Mouse (Mus musculus) brown adipose tissue, adult 24 weeks (tissue): Measurements from ENCODE around the gene Gpd1. TPM values are rescaled to one million over a fixed set of nuclear protein-coding genes. Genes with fewer than 3 reads are reported as not detected.
"Not testable (repeated sequence)": the region's sequence is repeated elsewhere in the genome, so short reads cannot be mapped to it uniquely, and the experiment has no call there.

Experiments
- H3K27ac ChIP-seq: fragments of 200-500 bp; replicated peaks from 2 replicates; pipeline ENCODE4 v1.5.1; 2012; ENCODE audit warnings: low read depth, mild to moderate bottlenecking, low read length
- H3K4me1 ChIP-seq: fragments of 200-500 bp; 2 replicates; pipeline ENCODE4 v1.6.1; 2012; ENCODE audit warnings: low read length, mixed read lengths; ENCODE audit not compliant: control insufficient read depth, insufficient read depth, insufficient read length
- H3K4me3 ChIP-seq: fragments of 200-500 bp; 2 replicates; pipeline ENCODE4 v1.5.1; 2012; ENCODE audit warnings: low read depth, mild to moderate bottlenecking, low read length, moderate library complexity; ENCODE audit not compliant: insufficient read depth
- polyA plus RNA-seq: library from polyadenylated mRNA; stranded (reverse); fragments of >200 nt; gene quantifications from 2 replicates; pipeline ENCODE4 v1.2.4, GENCODE M21; 2012; ENCODE audit not compliant: missing spikeins, insufficient read depth, insufficient read length

Gpd1 gene
- polyA plus RNA-seq, 1 experiment, result 4,943 TPM

GRCm38 (mm10) chr15:99723120-99723514 is 5.8 kb downstream of the Gpd1 start:
- Histone ChIP-seq H3K4me1 (peaks cover 7% of the 10 kb centered on the region; the same call in 1 of the 2 replicates), H3K4me3 (peak overlapping the region; percentile 27), H3K27ac (peak overlapping the region; percentile 89)

- peak overlapping the region; percentile 27 for H3K4me3 ChIP-seq
- H3K27ac ChIP-seq, result peak overlapping the region; percentile 89
- H3K4me1 ChIP-seq, result peaks cover 7% of the 10 kb centered on the region; the same call in 1 of the 2 replicates
Measured at GRCm38 (mm10) chr15:99723515-99724291, 6.4 kb downstream of the Gpd1 start.

GRCm38 (mm10) chr15:99724292-99725021 is 7.1 kb downstream of the Gpd1 start:
- peak overlapping the region; percentile 24 for H3K4me3 ChIP-seq
- peak overlapping the region; percentile 89 for H3K27ac ChIP-seq
- H3K4me1 ChIP-seq, result peaks cover 7% of the 10 kb centered on the region; the same call in 1 of the 2 replicates

DNA sequence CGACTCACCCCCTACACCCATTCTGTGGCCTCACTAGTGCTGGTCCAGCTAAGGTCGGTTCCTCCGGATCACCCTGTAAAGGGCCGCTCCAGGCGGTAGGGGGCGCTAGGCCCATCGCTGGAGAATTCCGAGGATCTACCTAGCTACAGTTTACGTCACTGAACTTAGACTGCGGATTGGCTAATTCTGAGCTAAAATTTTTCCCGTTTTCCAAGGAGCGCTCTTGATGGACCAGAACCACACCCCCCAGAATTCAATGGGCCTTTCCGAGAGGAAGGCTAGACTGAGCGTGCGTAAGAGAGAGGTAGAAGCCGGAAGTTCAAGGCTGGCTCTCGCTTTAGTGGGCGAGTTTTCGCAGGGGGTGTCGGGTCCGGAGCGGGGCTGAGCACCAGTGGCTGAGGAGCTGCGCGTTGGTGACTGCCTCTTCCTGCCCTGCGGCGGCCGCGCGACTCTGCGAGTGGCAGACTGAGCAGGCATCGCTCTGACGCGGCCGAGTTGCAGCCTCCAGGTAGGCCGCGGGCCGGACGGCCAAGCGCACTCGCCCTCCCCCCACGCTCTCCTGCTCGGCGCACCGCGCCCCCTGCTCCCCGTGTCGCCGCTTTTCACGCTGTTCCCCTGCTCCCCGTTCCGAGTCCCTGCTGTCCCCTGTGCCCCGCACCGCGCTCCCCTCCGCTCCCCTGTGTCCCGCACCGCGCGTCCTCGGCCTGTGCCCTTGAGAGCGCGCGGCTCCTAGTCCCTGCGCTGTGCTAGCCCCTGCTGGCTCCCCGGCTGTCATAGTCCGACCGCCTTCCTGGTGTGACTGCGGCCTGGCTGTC is 8.2 kb downstream of the Gpd1 start, which contains the start of gene Cox14:
Gene Cox14, plus strand, starts transcription at position 278 of the 815 bp plus-strand sequence.
- Histone ChIP-seq H3K4me1 (peaks cover 7% of the 10 kb centered on the region; the same call in 1 of the 2 replicates), H3K4me3 (peak within 1 kb of the TSS; percentile 63), H3K27ac (peak within 1 kb of the TSS; percentile 94)

DNA sequence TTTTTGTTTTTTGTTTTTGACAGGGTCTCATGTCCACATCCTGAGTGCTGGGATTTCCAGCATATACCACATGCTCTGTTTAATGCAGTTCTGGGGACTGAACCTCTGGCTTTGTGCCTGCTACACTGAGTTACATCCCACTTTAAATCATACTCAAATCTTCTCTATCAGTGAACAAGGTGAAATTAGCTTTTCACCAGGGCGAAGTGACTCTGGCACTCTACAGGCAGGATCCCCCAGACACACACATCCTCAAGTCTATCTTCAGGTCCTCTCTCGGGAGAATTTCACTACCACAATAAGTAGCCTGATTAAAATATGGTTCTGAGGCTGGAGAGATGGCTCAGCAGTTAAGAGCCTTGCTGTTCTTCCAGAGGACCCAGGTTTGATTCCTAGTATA is 9.2 kb downstream of the Gpd1 start:
- Histone ChIP-seq H3K27ac (peak overlapping the region; percentile 94), H3K4me3 (peak overlapping the region; percentile 63), H3K4me1 (peaks cover 7% of the 10 kb centered on the region; the same call in 1 of the 2 replicates)

DNA sequence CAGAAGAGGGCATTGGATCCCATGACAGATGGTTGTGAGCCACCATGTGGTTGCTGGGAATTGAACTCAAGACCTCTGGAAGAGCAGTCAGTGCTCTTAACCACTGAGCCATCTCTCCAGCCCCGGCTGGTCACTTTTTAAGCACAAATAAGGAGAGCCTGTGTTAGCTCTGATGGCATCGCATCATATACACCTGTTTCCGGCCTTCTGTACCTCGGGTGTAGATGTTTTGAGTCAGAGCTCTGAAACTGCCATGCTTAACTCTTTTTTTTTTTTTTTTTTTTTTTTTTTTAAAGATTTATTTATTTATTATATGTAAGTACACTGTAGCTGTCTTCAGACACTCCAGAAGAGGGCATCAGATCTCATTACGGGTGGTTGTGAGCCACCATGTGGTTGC is 9.7 kb downstream of the Gpd1 start:
- H3K27ac ChIP-seq, H3K4me1 ChIP-seq, H3K4me3 ChIP-seq: not testable (repeated sequence)

DNA sequence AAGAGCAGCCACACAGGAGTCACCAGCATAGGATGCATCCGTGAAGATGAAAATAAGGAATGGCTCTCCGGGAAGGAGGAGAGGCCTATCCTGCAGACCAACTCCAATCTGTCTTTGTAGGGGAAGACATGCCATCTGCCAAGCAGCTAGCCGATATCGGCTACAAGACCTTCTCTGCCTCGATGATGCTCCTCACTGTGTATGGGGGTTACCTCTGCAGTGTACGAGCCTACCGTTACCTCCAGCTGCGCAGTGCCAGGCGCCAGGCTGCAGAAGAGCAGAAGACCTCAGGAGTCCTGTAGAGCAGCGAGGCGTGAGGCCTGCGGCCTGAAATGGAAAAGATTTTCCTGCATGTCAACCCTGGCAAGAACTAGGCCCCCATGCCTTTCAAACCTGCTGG is 10.2 kb downstream of the Gpd1 start:
- Histone ChIP-seq H3K4me3 (no peak overlapping the region), H3K4me1 (peaks cover 7% of the 10 kb centered on the region; the same call in 1 of the 2 replicates), H3K27ac (no peak overlapping the region)

GRCm38 (mm10) chr15:99728211-99728610 is 10.9 kb downstream of the Gpd1 start:
- no peak overlapping the region for H3K27ac ChIP-seq
- peaks cover 6% of the 10 kb centered on the region; the same call in 1 of the 2 replicates for H3K4me1 ChIP-seq
- H3K4me3 ChIP-seq, result no peak overlapping the region

DNA sequence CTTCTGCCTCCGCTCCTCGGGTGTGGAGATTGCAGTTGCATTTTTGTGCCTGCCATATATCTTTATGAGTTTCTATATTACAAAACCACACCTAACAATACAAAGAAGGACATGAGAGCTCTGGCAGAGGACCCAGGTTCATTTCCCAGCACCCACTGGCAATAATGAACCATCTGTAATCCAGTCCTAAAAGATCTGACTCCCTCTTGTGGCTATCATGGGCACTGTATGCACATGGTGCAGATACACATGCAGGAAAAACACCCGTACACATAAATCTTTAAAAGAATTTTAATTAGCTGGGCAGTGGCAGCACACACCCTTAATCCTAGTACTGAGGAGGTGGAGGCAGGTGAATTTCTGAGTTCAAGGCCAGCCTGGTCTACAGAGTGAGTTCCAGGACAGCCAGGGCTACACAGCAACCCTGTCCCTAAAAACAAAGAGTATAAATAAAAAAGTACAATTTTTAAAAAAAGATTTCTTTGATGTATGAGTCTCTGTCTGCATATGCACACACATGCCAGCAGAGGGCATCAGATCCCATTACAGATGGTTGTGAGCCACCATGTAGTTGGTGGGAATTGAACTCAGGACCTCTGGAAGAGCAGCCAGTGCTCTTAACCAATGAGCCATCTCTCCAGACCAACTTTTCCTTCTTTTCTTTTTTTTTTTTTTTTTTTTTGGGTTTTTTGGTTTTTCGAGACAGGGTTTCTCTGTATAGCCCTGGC is 11.9 kb downstream of the Gpd1 start:
- Histone ChIP-seq H3K4me3 (no peak overlapping the region), H3K27ac (no peak overlapping the region), H3K4me1 (peaks cover 1% of the 10 kb centered on the region; the same call in 1 of the 2 replicates)

DNA sequence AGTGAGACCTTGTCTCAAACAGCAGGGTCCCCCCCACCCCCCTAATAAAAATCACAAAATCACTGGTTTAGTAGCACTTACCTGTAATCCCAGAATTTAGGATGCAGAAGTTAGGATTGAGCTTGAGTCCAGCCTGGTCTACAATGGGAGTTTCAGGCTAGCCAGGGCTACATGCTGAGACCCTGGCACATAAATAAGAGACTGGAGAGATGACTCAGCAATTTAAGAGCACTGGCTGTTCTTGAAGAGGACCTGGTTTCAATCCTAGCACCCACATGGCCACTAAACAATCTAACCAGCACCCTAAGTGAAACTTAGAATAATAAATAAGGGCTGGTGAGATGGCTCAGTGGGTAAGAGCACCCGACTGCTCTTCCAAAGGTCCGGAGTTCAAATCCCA is 13.9 kb downstream of the Gpd1 start:
- no peaks in the 10 kb centered on the region for H3K4me1 ChIP-seq
- no peak overlapping the region for H3K27ac ChIP-seq
- no peak overlapping the region for H3K4me3 ChIP-seq

GRCm38 (mm10) chr15:99731678-99732077 is 14.4 kb downstream of the Gpd1 start:
- no peaks in the 10 kb centered on the region for H3K4me1 ChIP-seq
- no peak overlapping the region for H3K4me3 ChIP-seq
- H3K27ac ChIP-seq, result no peak overlapping the region

GRCm38 (mm10) chr15:99733186-99733585 is 15.9 kb downstream of the Gpd1 start:
- Histone ChIP-seq H3K27ac (no peak overlapping the region), H3K4me3 (no peak overlapping the region), H3K4me1 (no peaks in the 10 kb centered on the region)

GRCm38 (mm10) chr15:99735631-99736030 is 18.3 kb downstream of the Gpd1 start:
- Histone ChIP-seq H3K4me1 (no peaks in the 10 kb centered on the region), H3K4me3 (no peak overlapping the region), H3K27ac (no peak overlapping the region)

DNA sequence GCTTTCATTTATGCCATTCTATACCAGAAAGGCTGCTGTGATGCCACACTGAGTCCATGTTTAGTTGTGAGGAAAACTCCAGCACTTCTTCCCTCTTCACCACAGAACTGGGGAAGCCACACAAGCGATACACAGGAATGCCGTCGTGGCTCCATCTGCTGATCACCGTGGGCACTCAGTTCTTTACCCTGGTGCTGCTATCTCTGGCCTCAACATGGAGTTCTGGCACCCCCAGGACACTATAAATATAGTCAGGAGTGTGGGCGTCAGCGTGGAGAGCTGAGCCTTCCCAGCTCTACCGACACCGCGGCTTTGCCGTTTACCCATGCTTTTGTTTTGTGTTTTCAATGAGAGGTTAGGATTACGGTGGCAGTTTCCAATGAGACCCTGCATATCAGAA is 19.4 kb downstream of the Gpd1 start:
- no peak overlapping the region for H3K27ac ChIP-seq
- no peak overlapping the region for H3K4me3 ChIP-seq
- H3K4me1 ChIP-seq, result no peaks in the 10 kb centered on the region
